ENCODE assay signal across 8 mouse cellular contexts in genomic region chr12:58214289-58215136, GRCm38 (mm10). TPM values are rescaled to one million over a fixed set of nuclear protein-coding genes. Genes with fewer than 3 reads are reported as not detected.
DNase-seq lines count a peak whose midpoint lies in the region; ATAC-seq lines count a peak whose summit lies in the region.

No protein-coding gene starts in this region.

- no peaks in the 10 kb centered on the region for H3K36me3 ChIP-seq in forebrain, embryonic 11.5 days (ENCODE audit: control insufficient read depth, insufficient read depth, low read length)
- no peaks in the 10 kb centered on the region for H3K36me3 ChIP-seq in kidney, embryonic 14.5 days (ENCODE audit: control insufficient read depth, insufficient read depth, low read length)
- H3K36me3 ChIP-seq in midbrain, embryonic 13.5 days = no peaks in the 10 kb centered on the region

- peak overlapping the region; percentile 40 for H3K4me3 ChIP-seq in forebrain, embryonic 11.5 days (ENCODE audit: low read depth, low read length)
- peak overlapping the region; percentile 47 for H3K4me3 ChIP-seq in kidney, embryonic 14.5 days (ENCODE audit: low read length)
- H3K4me3 ChIP-seq in midbrain, embryonic 13.5 days (replicated peaks) = peak overlapping the region; percentile 51

- H3K4me1 ChIP-seq in forebrain, embryonic 11.5 days (replicated peaks; ENCODE audit: control insufficient read depth, insufficient read depth, low read length) = peaks cover 20% of the 10 kb centered on the region
- peaks cover 23% of the 10 kb centered on the region for H3K4me1 ChIP-seq in kidney, embryonic 14.5 days (ENCODE audit: control insufficient read depth, insufficient read depth, low read length)
- H3K4me1 ChIP-seq in midbrain, embryonic 13.5 days (replicated peaks) = peaks cover 35% of the 10 kb centered on the region

- no peak overlapping the region for H3K27ac ChIP-seq in forebrain, embryonic 11.5 days (ENCODE audit: low read depth, low read length)
- no peak overlapping the region for H3K27ac ChIP-seq in kidney, embryonic 14.5 days (ENCODE audit: low read depth, low read length)
- no peak overlapping the region for H3K27ac ChIP-seq in midbrain, embryonic 13.5 days

- DNase-seq in ovary, postnatal 36 days (ENCODE audit: low spot score) = peak; percentile 9
- no peak for DNase-seq in ovary, postnatal 10 days (ENCODE audit: low spot score)
- peak; percentile 58 for DNase-seq in forebrain, embryonic 11.5 days (ENCODE audit: low spot score)
- DNase-seq in frontal cortex, postnatal 14 days (ENCODE audit: low spot score in 2 of 2) = no peak
- DNase-seq in yolk sac, embryonic 10.5 days (ENCODE audit: low spot score) = no peak
- no peak for DNase-seq in left cerebral cortex, adult 11 months (ENCODE audit: low spot score)

- H3K27me3 ChIP-seq in forebrain, embryonic 11.5 days (ENCODE audit: control insufficient read depth, insufficient read depth, low read length) = peaks cover 42% of the 10 kb centered on the region
- H3K27me3 ChIP-seq in kidney, embryonic 14.5 days (ENCODE audit: control insufficient read depth, insufficient read depth, low read length) = peaks cover 34% of the 10 kb centered on the region
- peaks cover 49% of the 10 kb centered on the region for H3K27me3 ChIP-seq in midbrain, embryonic 13.5 days

- no peak overlapping the region for H3K9ac ChIP-seq in forebrain, embryonic 11.5 days (ENCODE audit: low read length)
- 0 out of 2 replicates have a peak overlapping the region, but pooled peaks have one; percentile 23 for H3K9ac ChIP-seq in kidney, embryonic 14.5 days (ENCODE audit: low read depth, low read length)
- no peak overlapping the region for H3K9ac ChIP-seq in midbrain, embryonic 13.5 days (replicated peaks)

- 3% methylated on average over 13 of the region's 13 CpGs for WGBS in forebrain, embryonic 11.5 days
- 7% methylated on average over 13 of the region's 13 CpGs for WGBS in kidney, embryonic 14.5 days
- WGBS in midbrain, embryonic 13.5 days = 3% methylated on average over 13 of the region's 13 CpGs

- H3K9me3 ChIP-seq in forebrain, embryonic 11.5 days (ENCODE audit: control insufficient read depth, low read length) = no peaks in the 10 kb centered on the region
- H3K9me3 ChIP-seq in kidney, embryonic 14.5 days (ENCODE audit: control insufficient read depth, low read length) = no peaks in the 10 kb centered on the region
- H3K9me3 ChIP-seq in midbrain, embryonic 13.5 days = no peaks in the 10 kb centered on the region

- peak overlapping the region; percentile 80 for H3K4me2 ChIP-seq in forebrain, embryonic 11.5 days (ENCODE audit: low read depth, low read length, severe bottlenecking)
- H3K4me2 ChIP-seq in kidney, embryonic 14.5 days (replicated peaks; ENCODE audit: low read depth, low read length) = peak overlapping the region; percentile 83
- H3K4me2 ChIP-seq in midbrain, embryonic 13.5 days (replicated peaks) = peak overlapping the region; percentile 86

- 0 out of 2 replicates have a peak, but pooled peaks have one; percentile 10 for ATAC-seq in forebrain, embryonic 11.5 days (replicated peaks; ENCODE audit: low FRiP score)
- ATAC-seq in kidney, embryonic 14.5 days (ENCODE audit: low FRiP score, low TSS enrichment) = no peak
- ATAC-seq in midbrain, embryonic 13.5 days = no peak

RNA-seq across cellular contexts. Expression of gene Sstr1, which starts 2.9 kb away (rescaled TPM):
- polyA plus RNA-seq in forebrain, embryonic 11.5 days (2014; fragmentation: Nextera tagmentation; extraction: Ambion mirVana) = not detected in 2 replicates
- 0.55 and 1.0 TPM in 2 replicates for polyA plus RNA-seq in kidney, embryonic 14.5 days (2014; fragmentation: Nextera tagmentation; extraction: Ambion mirVana)
- polyA plus RNA-seq in midbrain, embryonic 13.5 days (2015; fragmentation: Nextera tagmentation; extraction: Ambion mirVana) = 2.9 and 3.4 TPM in 2 replicates

RNA-seq across cellular contexts. Expression of gene Clec14a, which starts 54.6 kb away (rescaled TPM):
- 5.3 and 7.3 TPM in 2 replicates for polyA plus RNA-seq in forebrain, embryonic 11.5 days (2014; fragmentation: Nextera tagmentation; extraction: Ambion mirVana)
- polyA plus RNA-seq in kidney, embryonic 14.5 days (2014; fragmentation: Nextera tagmentation; extraction: Ambion mirVana) = 7.9 and 9.4 TPM in 2 replicates
- 3.6 and 4.2 TPM in 2 replicates for polyA plus RNA-seq in midbrain, embryonic 13.5 days (2015; fragmentation: Nextera tagmentation; extraction: Ambion mirVana)

Comparison
In these comparisons a context has a peak if more than half of its experiments do, and no peak if none do; other contexts are left out.
1. DNase-seq: peak in ovary, postnatal 36 days (single experiment) and forebrain, embryonic 11.5 days (single experiment); none in ovary, postnatal 10 days (single experiment), frontal cortex, postnatal 14 days (0 of 2), yolk sac, embryonic 10.5 days (single experiment) and left cerebral cortex, adult 11 months (single experiment).
2. Peak in every context shown above with its lines, with median percentiles within 50 percentile points of each other: H3K4me2 ChIP-seq and H3K4me3 ChIP-seq.